Mouse (Mus musculus) urinary bladder, adult 2 months (tissue): ENCODE measurements around the gene Srsf4. TPM values are rescaled to one million over a fixed set of nuclear protein-coding genes. Genes with fewer than 3 reads are reported as not detected.

Experiments used
- DNase-seq: peaks from one replicate; pipeline ENCODE4 v3.0.0; 2022; ENCODE audit warnings: low spot score
- polyA plus RNA-seq: library from polyadenylated mRNA; depleted of rRNA; stranded (reverse); fragments of >200 nt; gene quantifications from 2 replicates; pipeline ENCODE4 v1.2.3, GENCODE M21; 2012

Gene Srsf4
- polyA plus RNA-seq, 1 experiment = 48.1 TPM

GRCm38 (mm10) chr4:131914891-131915469, 41.6 kb downstream of the Srsf4 start:
- no peak for DNase-seq

- DNase-seq = no peak
Measured at GRCm38 (mm10) chr4:131915821-131916328, 42.5 kb downstream of the Srsf4 start.

- peak; percentile 73 for DNase-seq
Measured at GRCm38 (mm10) chr4:131916425-131916824, 43.0 kb downstream of the Srsf4 start.

- no peak for DNase-seq
Measured at GRCm38 (mm10) chr4:131917010-131917555, 43.7 kb downstream of the Srsf4 start.

- no peak for DNase-seq
Measured at GRCm38 (mm10) chr4:131918026-131918533, 44.7 kb downstream of the Srsf4 start.

- no peak for DNase-seq
Measured at GRCm38 (mm10) chr4:131918711-131919500, 45.5 kb downstream of the Srsf4 start.

GRCm38 (mm10) chr4:131919506-131920140, 46.2 kb downstream of the Srsf4 start:
- DNase-seq = no peak

GRCm38 (mm10) chr4:131920141-131920594, 46.8 kb downstream of the Srsf4 start:
- DNase-seq = peak; percentile 53

GRCm38 (mm10) chr4:131920595-131921351, 47.4 kb downstream of the Srsf4 start:
- DNase-seq = peak; percentile 57

- DNase-seq = no peak
Measured at GRCm38 (mm10) chr4:131921461-131922346, 48.3 kb downstream of the Srsf4 start, which contains the start of gene Tmem200b. TSS of gene Tmem200b (plus strand) at chr4:131921771.

- no peak for DNase-seq
Measured at GRCm38 (mm10) chr4:131922404-131922803, 49.0 kb downstream of the Srsf4 start.

GRCm38 (mm10) chr4:131924096-131924810, 50.8 kb downstream of the Srsf4 start:
- no peak for DNase-seq

- DNase-seq = no peak
Measured at GRCm38 (mm10) chr4:131929146-131929545, 55.7 kb downstream of the Srsf4 start.

- no peak for DNase-seq
Measured at GRCm38 (mm10) chr4:131939459-131939858, 66.0 kb downstream of the Srsf4 start.

- DNase-seq = no peak
Measured at GRCm38 (mm10) chr4:131940846-131941245, 67.4 kb downstream of the Srsf4 start.

GRCm38 (mm10) chr4:131947848-131948247, 74.4 kb downstream of the Srsf4 start:
- DNase-seq = no peak

GRCm38 (mm10) chr4:131949903-131950302, 76.5 kb downstream of the Srsf4 start:
- no peak for DNase-seq

GRCm38 (mm10) chr4:131950657-131951056, 77.2 kb downstream of the Srsf4 start:
- DNase-seq = no peak
